Mouse (Mus musculus) left cerebral cortex, postnatal 36 days (tissue): ENCODE data around the gene Tm4sf5. TPM values are rescaled to one million over a fixed set of nuclear protein-coding genes. Genes with fewer than 3 reads are reported as not detected.

ENCODE experiments used
- DNase-seq, 2 experiments: peaks; one replicate each; pipeline ENCODE4 v3.0.0; 2021 to 2022; ENCODE audit warnings: low spot score in 2 of 2, mixed read lengths in 1 of 2
- intact Hi-C: fragments of 180-260 bp; cut with DNase I; formaldehyde crosslinking; loops from one replicate; pipeline ENCODE4 v1.15.1; 2025
- total RNA-seq, 2 experiments: library from RNA; stranded (reverse); gene quantifications; 2 replicates each; pipeline ENCODE4 v1.2.3; 2021

Tm4sf5 gene
- total RNA-seq, 2 experiments from 2014 or later, result not detected

DNA sequence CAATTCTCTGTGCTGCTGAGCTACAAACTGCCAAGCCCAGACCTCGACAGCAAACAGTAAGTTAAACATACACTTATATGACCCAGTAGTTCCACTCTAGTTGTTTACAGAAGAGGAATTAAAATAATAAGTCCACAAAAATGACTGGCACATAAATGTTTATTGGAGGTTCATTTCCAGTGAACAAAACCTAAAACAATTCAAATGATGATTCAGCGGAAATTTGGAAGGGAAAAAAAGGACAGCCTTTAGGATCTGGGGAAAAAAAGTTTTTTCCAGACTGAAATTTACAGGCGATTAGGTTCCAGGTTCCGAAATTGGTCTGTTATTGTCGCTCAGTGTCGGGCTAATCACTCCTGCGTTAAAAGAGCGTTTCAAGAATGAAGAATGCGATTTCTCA, 34.4 kb downstream of the Tm4sf5 start:
- intact Hi-C loops, result loop anchor here (5.0 kb wide), 1 partner anchor 68 kb away; no protein-coding TSS in a partner anchor
- DNase-seq, result no peak

DNA sequence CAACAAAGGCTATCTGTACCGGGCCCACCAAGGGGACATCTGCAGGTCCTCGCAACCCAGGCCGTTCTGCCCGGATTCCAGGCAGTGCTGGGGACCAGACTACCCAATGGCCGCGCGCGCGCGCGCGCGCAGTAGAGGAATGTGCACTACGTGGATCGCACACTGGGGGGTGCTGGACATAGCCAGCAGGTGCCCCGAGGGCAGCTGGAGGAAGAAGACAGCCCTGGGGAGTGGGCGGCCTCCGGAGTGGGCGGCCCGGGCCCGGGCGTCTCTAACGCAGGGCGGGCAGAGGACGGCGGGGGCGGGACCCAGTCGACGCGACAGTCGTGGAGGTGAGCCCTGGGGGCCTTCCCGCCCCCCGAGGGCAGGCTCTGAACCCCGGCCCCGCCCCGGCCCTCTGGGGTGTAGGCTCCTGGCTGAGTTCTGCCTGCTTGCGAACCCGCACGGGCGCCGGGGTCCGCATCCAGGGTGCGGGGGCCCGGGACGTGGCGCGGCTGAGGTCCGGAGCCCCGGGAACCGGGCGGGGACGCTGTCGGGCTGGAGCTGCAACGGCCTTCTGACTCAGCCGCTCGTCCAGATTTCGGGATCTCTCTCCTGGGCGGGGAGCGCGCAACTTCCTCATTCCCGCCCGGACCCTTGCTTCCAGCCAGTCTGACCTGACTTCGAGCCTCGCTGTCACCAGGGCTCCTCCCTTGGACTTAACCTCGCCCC, 35.0 kb downstream of the Tm4sf5 start, which contains the start of gene Pld2:
Pld2 (plus strand) TSS at position 188 of the 711 bp plus-strand sequence.
- intact Hi-C loops, result loop anchor here (5.0 kb wide), 1 partner anchor 67 kb away; no protein-coding TSS in a partner anchor
- DNase-seq, result peak; percentile 68 to 74

DNA sequence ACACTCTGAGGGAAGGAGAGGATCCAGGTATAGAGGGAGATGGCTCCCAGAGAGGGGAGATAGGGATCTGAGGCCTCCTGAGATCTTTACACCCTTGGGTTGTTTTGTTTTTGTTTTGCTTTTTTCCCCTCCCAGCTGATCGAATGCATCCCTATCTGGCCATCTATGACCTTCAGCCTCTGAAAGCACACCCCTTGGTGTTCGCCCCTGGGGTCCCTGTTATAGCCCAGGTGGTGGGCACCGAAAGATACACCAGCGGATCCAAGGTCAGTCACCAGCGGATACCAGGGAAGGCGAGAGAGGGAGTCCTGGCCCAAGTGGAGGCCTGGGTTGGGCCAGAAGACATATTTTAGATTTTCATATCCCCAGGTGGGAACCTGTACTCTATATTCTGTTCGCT, 35.9 kb downstream of the Tm4sf5 start:
- no peak for DNase-seq
- intact Hi-C loops, result no loop called here

DNA sequence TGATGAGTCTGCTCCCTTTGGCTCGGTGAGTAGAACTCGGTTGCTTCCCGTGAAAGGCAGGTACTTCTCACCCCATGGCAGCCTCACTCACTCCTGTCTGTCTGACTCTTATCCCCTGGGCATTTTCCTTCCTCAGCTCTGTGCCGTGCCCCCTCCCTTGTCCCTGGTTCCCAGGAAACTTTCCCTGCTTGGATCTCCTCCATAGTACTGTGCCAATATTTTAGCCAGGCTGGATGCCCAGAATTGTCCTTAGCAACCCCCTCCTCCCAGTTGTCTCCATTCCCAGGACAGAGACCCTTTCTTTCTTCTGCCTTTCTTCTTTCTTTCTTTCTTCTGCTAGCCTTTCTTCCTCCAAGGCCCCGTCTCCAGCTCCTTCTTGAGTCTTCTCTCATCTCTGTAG, 36.4 kb downstream of the Tm4sf5 start:
- intact Hi-C loops, result no loop called here
- no peak for DNase-seq

DNA sequence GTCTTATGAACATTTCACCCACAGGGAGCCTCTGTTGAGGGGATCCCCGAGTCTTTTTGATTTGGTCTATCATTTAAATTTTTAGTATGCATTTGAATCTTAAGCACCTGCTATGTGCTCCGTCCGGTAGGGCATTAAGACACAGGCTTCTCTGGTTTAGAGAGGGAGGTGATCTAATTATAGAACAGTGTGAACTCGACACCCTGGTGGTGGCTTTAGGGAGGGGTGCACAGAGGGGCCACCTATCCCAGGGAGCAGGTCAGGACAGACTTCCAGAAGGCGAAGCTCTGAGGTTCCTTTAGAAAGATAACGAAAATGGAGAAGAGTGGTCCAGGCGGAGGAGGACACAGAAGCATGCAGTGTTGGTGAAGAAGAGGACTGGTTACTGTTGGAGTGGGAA, 39.5 kb downstream of the Tm4sf5 start:
- DNase-seq, result no peak
- intact Hi-C loops, result no loop called here

DNA sequence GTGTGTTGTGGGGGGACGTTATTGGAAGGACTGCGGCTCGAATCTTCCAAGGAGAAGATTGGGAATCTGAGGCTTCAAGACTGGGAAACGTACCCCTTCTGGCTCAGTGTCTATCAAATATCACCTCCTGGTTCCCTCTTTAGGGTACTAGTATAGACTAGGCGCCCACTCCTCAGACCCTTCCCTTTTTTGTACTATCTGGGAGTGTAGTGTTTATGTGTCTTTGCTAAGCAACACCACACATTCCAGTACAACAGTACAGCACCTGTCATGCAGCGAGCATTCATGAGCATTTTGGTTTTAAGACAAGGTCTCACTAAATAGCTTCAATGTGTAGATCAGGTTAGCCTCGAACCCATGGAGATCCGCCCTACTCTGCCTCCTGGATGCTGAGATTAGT, 46.5 kb downstream of the Tm4sf5 start:
- intact Hi-C loops, result no loop called here

DNA sequence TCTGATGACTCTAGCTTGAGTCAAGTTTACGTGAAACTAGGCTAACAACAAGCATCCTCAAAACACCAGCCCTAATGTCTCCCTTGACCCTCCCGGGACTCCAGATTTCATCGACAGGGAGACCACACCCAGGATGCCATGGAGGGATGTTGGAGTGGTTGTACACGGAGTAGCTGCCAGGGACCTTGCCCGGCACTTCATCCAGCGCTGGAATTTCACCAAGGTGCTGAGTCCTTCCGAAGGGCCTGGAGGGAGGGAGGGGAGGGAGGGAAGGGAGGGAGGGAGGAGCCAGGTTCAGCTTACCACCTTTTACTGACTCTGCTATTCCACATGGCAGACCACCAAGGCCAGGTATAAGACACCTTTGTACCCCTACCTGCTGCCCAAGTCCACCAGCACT, 48.9 kb downstream of the Tm4sf5 start:
- DNase-seq, result no peak
- intact Hi-C loops, result no loop called here

More for the DNA sequence above, 46.5 kb downstream of the Tm4sf5 start:
- no peak for DNase-seq

DNA sequence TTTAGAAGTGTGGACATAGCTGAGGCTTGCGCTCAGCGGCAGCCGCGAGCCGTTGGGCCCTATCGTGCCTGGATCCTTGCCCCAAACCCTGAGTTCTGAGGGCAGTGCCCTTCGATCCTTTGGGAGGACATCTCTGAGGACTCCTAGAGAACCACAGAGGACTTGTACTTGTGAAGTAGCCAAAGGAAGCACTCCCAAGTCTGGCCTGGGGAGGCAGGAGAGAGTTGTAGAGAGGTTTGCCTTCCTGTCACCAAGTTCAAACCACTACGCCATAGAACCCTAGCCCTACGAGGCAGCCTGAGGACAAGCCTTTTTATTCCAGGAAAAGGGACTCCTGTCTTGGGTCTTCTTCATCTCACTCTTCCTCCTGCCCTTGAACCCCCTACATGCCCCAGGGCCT, 52.5 kb downstream of the Tm4sf5 start:
- intact Hi-C loops, result no loop called here
- no peak for DNase-seq

Other genes starting within 250 kb of the Tm4sf5 start
- under 1 TPM; 0.25 to 0.43 TPM for gene Alox12, start 249.9 kb upstream of the Tm4sf5 start, total RNA-seq
- gene Alox12e, start 182.6 kb upstream of the Tm4sf5 start, total RNA-seq, result under 1 TPM; 0.17 to 0.54 TPM
- under 1 TPM in 1 of 2 experiments, not detected in 1; 0.39 TPM for gene Alox15, start 153.2 kb upstream of the Tm4sf5 start, total RNA-seq
- 10 to 100 TPM; 35.5 to 37.0 TPM for gene Pelp1, start 95.2 kb upstream of the Tm4sf5 start, total RNA-seq
- 10 to 100 TPM; 55.5 to 76.0 TPM for gene Arrb2, start 72.6 kb upstream of the Tm4sf5 start, total RNA-seq
- 10 to 100 TPM; 14.0 to 16.7 TPM for gene Med11, start 53.3 kb upstream of the Tm4sf5 start, total RNA-seq
- gene Zmynd15, start 45.8 kb upstream of the Tm4sf5 start, total RNA-seq, result under 1 TPM; 0.12 to 0.86 TPM
- 1 to 10 TPM in 1 of 2 experiments, under 1 TPM in 1; 0.94 to 1.0 TPM for gene Cxcl16, start 45.3 kb upstream of the Tm4sf5 start, total RNA-seq
- not detected for gene Vmo1, start 9.4 kb downstream of the Tm4sf5 start, total RNA-seq
- gene Gltpd2, start 14.0 kb downstream of the Tm4sf5 start, total RNA-seq, result not detected
- 100 to 1,000 TPM; 164 to 187 TPM for gene Psmb6, start 20.1 kb downstream of the Tm4sf5 start, total RNA-seq
- gene Gm40193, start 27.7 kb downstream of the Tm4sf5 start, total RNA-seq, result not detected
- 10 to 100 TPM; 14.5 to 20.7 TPM for gene Pld2, start 34.8 kb downstream of the Tm4sf5 start, total RNA-seq
- 100 to 1,000 TPM; 380 to 465 TPM for gene Mink1, start 57.6 kb downstream of the Tm4sf5 start, total RNA-seq
- not detected for gene 4930544D05Rik, start 110.6 kb downstream of the Tm4sf5 start, total RNA-seq
- gene Chrne, start 114.0 kb downstream of the Tm4sf5 start, total RNA-seq, result not detected
- not detected for gene Gp1ba, start 133.9 kb downstream of the Tm4sf5 start, total RNA-seq
- 10 to 100 TPM; 78.6 to 87.8 TPM for gene Rnf167, start 142.0 kb downstream of the Tm4sf5 start, total RNA-seq
- 100 to 1,000 TPM; 113 to 125 TPM for gene Slc25a11, start 142.2 kb downstream of the Tm4sf5 start, total RNA-seq
- 100 to 1,000 TPM; 217 to 244 TPM for gene Pfn1, start 149.4 kb downstream of the Tm4sf5 start, total RNA-seq
- gene Eno3, start 152.0 kb downstream of the Tm4sf5 start, total RNA-seq, result 1 to 10 TPM; 9.5 to 9.6 TPM
- gene Spag7, start 164.2 kb downstream of the Tm4sf5 start, total RNA-seq, result 10 to 100 TPM; 52.5 to 57.8 TPM
- 100 to 1,000 TPM; 232 to 256 TPM for gene Camta2, start 182.9 kb downstream of the Tm4sf5 start, total RNA-seq
- 1 to 10 TPM; 1.8 to 1.9 TPM for gene Inca1, start 194.9 kb downstream of the Tm4sf5 start, total RNA-seq
- 10 to 100 TPM; 58.9 to 59.3 TPM for gene Kif1c, start 195.3 kb downstream of the Tm4sf5 start, total RNA-seq